Mouse (Mus musculus) myocyte (in vitro differentiated cells): ENCODE measurements around the gene Arl16. TPM values are rescaled to one million over a fixed set of nuclear protein-coding genes. Genes with fewer than 3 reads are reported as not detected.

ENCODE experiments used
- H3K27me3 ChIP-seq: one replicate; pipeline ENCODE4 v1.6.1; 2011; ENCODE audit not compliant: control insufficient read depth, insufficient read depth, insufficient read length
- H3K36me3 ChIP-seq: one replicate; pipeline ENCODE4 v1.6.1; 2011; ENCODE audit not compliant: control insufficient read depth, insufficient read depth
- H3K4me2 ChIP-seq: one replicate; pipeline ENCODE4 v1.6.1; 2011; ENCODE audit warnings: low read depth, control low read depth
- H3K4me3 ChIP-seq: one replicate; pipeline ENCODE4 v1.5.1; 2011; ENCODE audit warnings: mild to moderate bottlenecking, control low read depth, moderate library complexity
- H3K79me2 ChIP-seq: one replicate; pipeline ENCODE4 v1.6.1; 2011; ENCODE audit not compliant: control insufficient read depth, insufficient read depth
- H3ac ChIP-seq: one replicate; pipeline ENCODE4 v1.6.1; 2011; ENCODE audit not compliant: control insufficient read depth, insufficient read length
- CEBPB ChIP-seq: IDR thresholded peaks from 2 replicates; pipeline ENCODE4 v1.6.1; 2011; ENCODE audit warnings: mild to moderate bottlenecking, moderate library complexity; ENCODE audit not compliant: poor library complexity, insufficient read depth, severe bottlenecking
- E2F4 ChIP-seq: IDR thresholded peaks from one replicate; pipeline ENCODE4 v1.6.1; 2011; ENCODE audit warnings: mild to moderate bottlenecking, control low read depth, moderate library complexity; ENCODE audit not compliant: insufficient read depth
- MAX ChIP-seq: IDR thresholded peaks from one replicate; pipeline ENCODE4 v1.6.1; 2011; ENCODE audit warnings: low read depth, mild to moderate bottlenecking, control low read depth
- MYOD1 ChIP-seq, 3 experiments: IDR thresholded peaks; one replicate each; pipeline ENCODE4 v1.6.1; 2011; ENCODE audit warnings: control low read depth in 2 of 3, low read depth in 2 of 3, mild to moderate bottlenecking in 2 of 3, moderate library complexity in 1 of 3; ENCODE audit not compliant: insufficient read length in 2 of 3, control insufficient read depth in 1 of 3
- MYOG ChIP-seq, 3 experiments: IDR thresholded peaks; one replicate each; pipeline ENCODE4 v1.6.1; 2011; ENCODE audit warnings: control low read depth in 2 of 3, low read depth in 2 of 3, mild to moderate bottlenecking in 2 of 3; ENCODE audit not compliant: insufficient read length in 2 of 3, control insufficient read depth in 1 of 3, insufficient read depth in 1 of 3
- POLR2A ChIP-seq: IDR thresholded peaks from one replicate; pipeline ENCODE4 v1.6.1; 2011; ENCODE audit warnings: low read depth, mild to moderate bottlenecking, control low read depth, moderate library complexity; ENCODE audit not compliant: insufficient read length
- POLR2AphosphoS2 ChIP-seq: IDR thresholded peaks from one replicate; pipeline ENCODE4 v1.6.1; 2011; ENCODE audit warnings: low read depth, control low read depth; ENCODE audit not compliant: insufficient read length
- REST ChIP-seq: IDR thresholded peaks from one replicate; pipeline ENCODE4 v1.6.1; 2011; ENCODE audit warnings: mild to moderate bottlenecking, control low read depth, moderate library complexity; ENCODE audit not compliant: insufficient read depth, insufficient read length
- SRF ChIP-seq: IDR thresholded peaks from one replicate; pipeline ENCODE4 v1.6.1; 2011; ENCODE audit warnings: low read depth; ENCODE audit not compliant: control insufficient read depth, insufficient read length
- TCF12 ChIP-seq: IDR thresholded peaks from one replicate; pipeline ENCODE4 v1.6.1; 2011; ENCODE audit warnings: mild to moderate bottlenecking, control low read depth; ENCODE audit not compliant: poor library complexity, insufficient read depth, severe bottlenecking
- TCF3 ChIP-seq: IDR thresholded peaks from one replicate; pipeline ENCODE4 v1.6.1; 2011; ENCODE audit warnings: low read depth, control low read depth; ENCODE audit not compliant: insufficient read length
- USF1 ChIP-seq: IDR thresholded peaks from one replicate; pipeline ENCODE4 v1.6.1; 2011; ENCODE audit warnings: low read depth, mild to moderate bottlenecking, control low read depth, moderate library complexity
- polyA plus RNA-seq: library from polyadenylated mRNA; unstranded; fragments of >200 nt; fragmentation: generic; extraction: Trizol; gene quantifications from one replicate; pipeline ENCODE4 v1.2.1, GENCODE M21; 2012; ENCODE audit warnings: missing spikeins

Arl16 gene
- polyA plus RNA-seq, 1 experiment: 15.6 TPM

GRCm38 (mm10) chr11:120457772-120458751, 9.3 kb downstream of the Arl16 start, which contains the start of the genes Oxld1 and Ccdc137:
Gene Oxld1, minus strand, starts transcription at chr11:120458068.
Gene Ccdc137, plus strand, starts transcription at chr11:120458115.
- TF ChIP-seq POLR2AphosphoS2 (peak; percentile 87), POLR2A (peak; percentile 87), MYOD1 (IDR thresholded peaks at IDR 0.05; ENCODE audit: control insufficient read depth in 1 of 3, insufficient read length in 2 of 3, low read depth in 2 of 3) (no peak)
- Histone ChIP-seq H3K27me3 (no peaks in the 10 kb centered on the region), H3K4me3 (peak within 1 kb of the TSS; percentile 88), H3K79me2 (peaks cover 17% of the 10 kb centered on the region), H3K36me3 (peaks cover 14% of the 10 kb centered on the region), H3K4me2 (peak within 1 kb of the TSS; percentile 99), H3ac (peak within 1 kb of the TSS; percentile 80)

GRCm38 (mm10) chr11:120457370-120457769, 10.0 kb downstream of the Arl16 start:
- Histone ChIP-seq H3K79me2 (peaks cover 17% of the 10 kb centered on the region), H3K4me2 (peak overlapping the region; percentile 93), H3K4me3 (peak overlapping the region; percentile 88), H3ac (peak overlapping the region; percentile 80), H3K36me3 (peaks cover 7% of the 10 kb centered on the region), H3K27me3 (no peaks in the 10 kb centered on the region)
- TF ChIP-seq REST (no peak), E2F4 (no peak), USF1 (no peak), SRF (no peak), TCF3 (no peak), MYOG (IDR thresholded peaks at IDR 0.05; ENCODE audit: control insufficient read depth in 1 of 3, insufficient read depth in 1 of 3, insufficient read length in 2 of 3, low read depth in 2 of 3) (no peak), CEBPB (no peak), TCF12 (no peak), POLR2AphosphoS2 (no peak), POLR2A (no peak), MAX (no peak), MYOD1 (IDR thresholded peaks at IDR 0.05; ENCODE audit: control insufficient read depth in 1 of 3, insufficient read length in 2 of 3, low read depth in 2 of 3) (no peak)

- H3K79me2 ChIP-seq: peaks cover 17% of the 10 kb centered on the region
- TF ChIP-seq POLR2AphosphoS2 (no peak), REST (no peak), CEBPB (no peak), E2F4 (no peak), USF1 (no peak), MYOD1 (IDR thresholded peaks at IDR 0.05; ENCODE audit: control insufficient read depth in 1 of 3, insufficient read length in 2 of 3, low read depth in 2 of 3) (no peak), MAX (no peak), POLR2A (no peak), TCF3 (no peak), SRF (no peak), TCF12 (no peak), MYOG (IDR thresholded peaks at IDR 0.05; ENCODE audit: control insufficient read depth in 1 of 3, insufficient read depth in 1 of 3, insufficient read length in 2 of 3, low read depth in 2 of 3) (no peak)
- H3K4me2 ChIP-seq: no peak overlapping the region
- peaks cover 6% of the 10 kb centered on the region for H3K36me3 ChIP-seq
- no peak overlapping the region for H3ac ChIP-seq
- H3K4me3 ChIP-seq: no peak overlapping the region
- H3K27me3 ChIP-seq: peaks cover 5% of the 10 kb centered on the region
These were observed 12.0 kb downstream of the Arl16 start for GRCm38 (mm10) chr11:120455413-120455812.

GRCm38 (mm10) chr11:120454965-120455364, 12.4 kb downstream of the Arl16 start:
- TF ChIP-seq SRF: no peak
- TF ChIP-seq REST: no peak
- TF ChIP-seq TCF3: no peak
- TF ChIP-seq MAX: no peak
- peak in 2 of 3 experiments; percentile 70 to 81 for TF ChIP-seq MYOD1 (IDR thresholded peaks at IDR 0.05; ENCODE audit: control insufficient read depth in 1 of 3, insufficient read length in 2 of 3, low read depth in 2 of 3)
- no peak for TF ChIP-seq CEBPB
- no peak for TF ChIP-seq POLR2AphosphoS2
- no peak for TF ChIP-seq USF1
- TF ChIP-seq E2F4: no peak
- TF ChIP-seq POLR2A: no peak
- TF ChIP-seq MYOG (IDR thresholded peaks at IDR 0.05; ENCODE audit: control insufficient read depth in 1 of 3, insufficient read depth in 1 of 3, insufficient read length in 2 of 3, low read depth in 2 of 3): no peak
- TF ChIP-seq TCF12: peak; percentile 23
- Histone ChIP-seq H3ac (no peak overlapping the region), H3K27me3 (peaks cover 5% of the 10 kb centered on the region), H3K79me2 (peaks cover 17% of the 10 kb centered on the region), H3K36me3 (peaks cover 6% of the 10 kb centered on the region), H3K4me2 (no peak overlapping the region), H3K4me3 (no peak overlapping the region)
